Mouse (Mus musculus) frontal cortex, postnatal 14 days (tissue): Measurements from ENCODE around the gene Gm43518.
A peak's percentile ranks its signal among the peaks of the same experiment; 100 is the strongest.

Source experiments
- DNase-seq, 2 experiments: peaks; one replicate each; pipeline ENCODE4 v3.0.0; 2022; ENCODE audit warnings: low spot score in 2 of 2

Gm43518 gene

DNA sequence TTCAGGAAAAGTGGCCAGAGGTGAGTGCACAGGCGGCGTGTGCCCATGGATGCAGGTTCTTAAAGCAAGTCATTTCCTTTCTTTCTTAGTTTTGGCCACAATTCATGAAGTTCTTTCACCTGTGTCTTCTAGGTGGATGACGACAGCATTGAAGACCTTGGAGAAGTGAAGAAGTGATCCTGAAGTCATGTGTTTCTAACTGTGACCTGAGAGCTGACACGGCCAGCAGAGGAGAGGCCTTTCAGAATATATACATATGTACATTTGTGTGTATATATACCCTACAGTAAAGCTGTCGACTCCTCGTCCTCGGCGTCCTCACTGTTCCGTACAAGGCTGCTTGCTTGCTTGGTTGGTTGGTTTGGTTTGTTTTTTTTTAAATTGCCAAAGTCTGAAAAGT lies at the start of gene Gm43518:
Gm43518 (plus strand) TSS at position 301 of the 400 bp plus-strand sequence.
- DNase-seq, result no peak

DNA sequence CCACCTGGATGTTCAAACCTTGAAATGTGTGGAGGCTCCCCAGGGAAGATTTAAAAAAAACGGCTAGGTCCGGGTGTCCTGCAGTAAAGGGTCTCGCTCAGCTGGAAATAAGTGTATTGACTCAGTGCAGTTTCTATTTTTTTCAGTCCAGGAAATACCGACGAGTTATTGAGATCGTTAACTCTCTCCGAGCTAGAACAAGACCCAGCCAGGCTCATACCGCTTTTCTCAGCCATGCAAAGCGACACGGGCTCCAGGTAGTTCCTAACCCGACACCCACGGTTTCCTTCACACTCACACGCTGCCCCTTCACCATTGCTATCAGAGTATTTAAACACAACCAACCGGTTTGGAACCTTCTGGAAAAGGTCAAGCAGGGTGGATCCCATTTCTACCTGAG lies 49.2 kb upstream of the Gm43518 start:
- DNase-seq, result no peak

DNA sequence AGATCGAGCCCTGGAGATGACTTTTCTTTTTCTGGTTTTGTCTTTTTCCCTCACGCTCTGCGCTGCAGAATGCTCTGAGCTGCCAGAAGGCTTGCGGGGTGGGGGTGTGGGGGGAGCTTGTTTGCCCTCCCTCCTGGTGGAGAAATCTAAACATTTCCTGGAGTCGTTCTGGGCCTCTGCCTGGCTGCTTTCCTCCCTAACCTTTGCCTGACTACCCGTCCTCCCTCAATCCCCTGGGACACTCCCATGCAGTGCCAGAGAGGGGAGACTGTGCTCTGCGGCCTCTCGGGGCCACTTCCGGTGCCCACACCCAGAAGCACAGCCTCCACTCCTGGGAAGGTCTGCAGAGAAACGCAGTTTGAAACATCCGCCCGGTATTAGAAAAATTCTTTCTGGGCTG lies 47.3 kb upstream of the Gm43518 start, which contains the start of gene Hcar1:
Hcar1 (minus strand) TSS at position 93 of the 400 bp plus-strand sequence.
- no peak for DNase-seq

- DNase-seq, result no peak
These were observed 46.4 kb upstream of the Gm43518 start for GRCm38 (mm10) chr5:123880778-123881177.

DNA sequence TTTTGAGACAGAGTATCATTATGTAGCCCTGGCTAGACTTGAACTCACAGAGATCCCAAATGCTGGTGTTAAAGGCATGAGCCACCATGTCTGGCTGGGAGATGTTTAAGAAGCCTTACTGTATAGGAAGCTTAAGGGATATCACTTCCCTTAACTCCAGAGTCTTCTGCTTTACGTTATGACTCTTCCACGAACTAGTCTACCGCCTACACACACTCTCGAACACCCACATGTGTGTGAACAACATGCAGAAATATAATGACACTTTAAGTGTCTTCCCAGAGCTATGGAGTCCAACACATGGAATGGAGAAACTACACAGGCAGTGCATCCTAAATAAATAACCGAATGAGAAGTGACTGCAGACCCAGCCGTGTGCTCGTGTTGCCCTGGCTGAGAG lies 43.3 kb upstream of the Gm43518 start:
- no peak for DNase-seq

DNA sequence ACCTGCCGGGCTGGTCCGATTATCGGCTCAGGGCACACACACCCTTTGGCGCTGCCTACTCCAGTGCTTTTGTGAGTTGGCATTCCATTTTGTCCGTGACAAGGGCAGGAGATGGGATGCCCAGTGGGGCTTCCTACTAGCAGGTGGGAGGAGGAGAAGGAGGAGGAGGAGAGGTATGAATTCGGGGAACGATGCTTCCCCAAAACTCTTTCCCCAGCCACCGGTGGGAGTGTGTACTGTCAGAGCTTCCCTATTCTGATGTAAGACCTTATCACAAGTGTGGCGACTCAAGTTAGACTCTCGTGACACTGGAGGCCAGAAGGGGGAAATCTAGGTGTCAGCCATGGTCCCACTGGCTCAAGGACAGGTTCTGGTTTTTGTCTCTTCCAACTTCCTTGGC lies 42.9 kb upstream of the Gm43518 start:
- DNase-seq, result no peak

GRCm38 (mm10) chr5:123886365-123886764 lies 40.9 kb upstream of the Gm43518 start:
- DNase-seq, result no peak

DNA sequence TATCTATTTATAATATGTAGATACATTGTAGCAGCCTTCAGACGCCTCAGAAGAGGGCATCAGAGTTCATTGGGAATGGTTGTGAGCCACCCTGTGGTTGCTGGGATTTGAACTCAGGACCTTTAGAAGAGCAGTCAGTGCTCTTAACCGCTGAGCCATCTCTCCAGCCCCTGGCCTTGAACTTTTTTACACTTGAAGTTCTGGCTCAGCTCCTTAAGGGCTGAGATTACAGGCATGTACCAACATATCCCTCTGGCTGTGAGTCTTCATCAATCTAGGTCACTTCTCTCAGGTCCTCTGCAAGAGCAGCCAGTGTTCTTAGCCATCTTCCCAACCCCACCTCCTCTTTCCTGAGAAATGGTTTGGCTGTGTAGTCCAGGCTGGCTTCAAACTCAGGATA lies 36.9 kb upstream of the Gm43518 start:
- DNase-seq, result no peak

- no peak for DNase-seq
These were observed 36.2 kb upstream of the Gm43518 start for GRCm38 (mm10) chr5:123890987-123891386.

DNA sequence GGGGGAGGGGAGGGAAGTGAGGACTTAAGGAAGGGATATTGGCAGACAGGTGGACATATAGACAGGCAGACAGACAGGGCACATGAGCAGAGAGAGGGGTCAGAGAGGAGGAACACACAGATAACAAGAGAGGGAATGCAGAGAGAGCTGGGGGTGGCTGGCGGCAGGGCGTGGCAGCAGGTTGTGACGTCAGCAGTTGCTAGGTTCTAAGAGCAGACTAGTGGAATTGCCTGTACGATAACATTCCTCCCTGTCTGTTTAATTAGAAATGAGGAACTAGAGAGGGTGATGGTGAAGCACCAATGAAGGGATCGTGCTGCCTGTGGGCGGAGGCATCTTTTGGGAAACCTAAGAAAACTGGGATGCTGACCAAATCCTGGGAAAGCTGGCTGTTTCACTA lies 35.5 kb upstream of the Gm43518 start:
- no peak for DNase-seq

DNA sequence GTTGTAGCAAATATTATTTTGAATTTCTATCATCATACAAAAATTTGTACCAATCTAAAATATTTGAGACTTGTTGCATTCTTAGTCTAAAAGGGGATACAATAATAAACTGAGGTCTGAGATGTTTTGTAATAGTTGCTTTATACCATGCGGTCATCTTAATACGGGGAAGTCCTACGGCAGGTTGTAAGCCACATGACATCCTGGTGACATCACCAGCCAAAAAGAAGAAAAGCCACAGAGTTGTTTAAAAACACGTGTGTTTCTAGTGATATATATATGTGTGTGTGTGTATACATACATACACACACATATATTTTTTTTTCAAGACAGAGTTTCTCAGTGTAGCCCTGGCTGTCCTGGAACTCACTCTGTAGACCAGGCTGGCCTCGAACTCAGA lies 33.7 kb upstream of the Gm43518 start:
- DNase-seq, result no peak

GRCm38 (mm10) chr5:123896395-123896794 lies 30.8 kb upstream of the Gm43518 start:
- DNase-seq, result no peak

GRCm38 (mm10) chr5:123897352-123897751 lies 29.9 kb upstream of the Gm43518 start:
- DNase-seq, result no peak

DNA sequence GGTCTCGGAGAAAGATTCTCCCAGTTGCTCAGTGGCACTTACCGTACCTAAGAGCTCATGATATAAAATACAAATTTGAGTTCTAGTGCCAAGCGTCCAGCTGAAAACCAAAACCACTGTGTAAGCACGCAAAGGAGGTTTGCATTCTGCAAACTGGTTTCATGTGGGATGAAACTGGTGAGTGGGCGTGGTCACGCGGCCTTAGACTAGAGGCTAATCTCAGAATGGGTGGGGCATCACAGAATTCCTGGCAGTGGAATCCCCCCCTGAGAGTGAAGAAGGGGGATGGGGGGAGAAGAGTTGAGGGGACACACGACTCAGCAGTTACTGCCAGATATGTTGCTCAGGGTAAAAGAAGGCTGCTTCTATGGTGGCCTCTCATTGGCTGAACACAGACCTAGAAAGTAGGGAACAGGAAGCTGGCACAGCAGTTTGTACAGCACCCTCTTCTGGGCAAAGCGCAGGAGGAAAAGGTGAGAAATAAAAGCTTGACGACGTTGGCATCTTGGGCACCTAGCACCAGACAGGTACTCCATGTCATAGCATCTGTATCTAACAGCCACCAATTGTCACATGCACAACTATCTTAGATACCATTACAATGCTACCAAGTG lies 23.1 kb upstream of the Gm43518 start:
- DNase-seq, result no peak

GRCm38 (mm10) chr5:123906146-123906975 lies 20.9 kb upstream of the Gm43518 start:
- DNase-seq, result no peak

DNA sequence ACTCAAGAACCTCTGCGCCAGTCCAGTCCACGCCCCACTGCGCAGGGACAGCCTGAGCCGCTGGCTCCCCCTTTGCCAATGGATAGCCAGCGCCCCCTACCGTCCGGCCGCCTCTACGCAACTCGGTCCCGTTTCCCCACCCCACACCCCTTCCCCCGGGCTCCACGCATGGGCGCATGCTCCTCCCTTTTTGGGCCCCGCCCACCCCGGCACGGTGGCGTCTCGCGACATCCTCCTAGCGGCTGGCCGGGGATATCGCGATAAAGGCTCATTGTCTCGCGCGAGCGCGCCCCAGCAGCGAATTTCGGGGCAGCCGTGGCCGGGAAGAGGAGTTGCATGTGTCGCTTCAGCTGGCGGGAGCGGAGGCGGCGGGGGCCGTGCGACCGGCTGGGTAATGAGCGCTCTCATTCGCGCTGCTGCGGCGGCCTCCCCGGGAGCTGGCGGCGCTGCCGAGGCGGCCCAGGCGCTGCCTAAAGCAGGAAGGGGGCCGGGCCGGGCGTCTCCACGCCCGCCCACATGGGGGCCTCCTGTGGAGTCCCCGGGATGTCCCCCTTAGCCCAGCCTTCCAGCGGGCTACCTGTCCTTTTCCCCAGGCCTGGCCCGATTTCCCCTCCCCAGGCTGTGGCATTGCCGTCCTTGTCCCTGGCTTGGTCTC lies 20.1 kb upstream of the Gm43518 start, which contains the start of gene Denr:
Denr (plus strand) TSS at position 200 of the 655 bp plus-strand sequence.
- peak; percentile 95 to 99 for DNase-seq

DNA sequence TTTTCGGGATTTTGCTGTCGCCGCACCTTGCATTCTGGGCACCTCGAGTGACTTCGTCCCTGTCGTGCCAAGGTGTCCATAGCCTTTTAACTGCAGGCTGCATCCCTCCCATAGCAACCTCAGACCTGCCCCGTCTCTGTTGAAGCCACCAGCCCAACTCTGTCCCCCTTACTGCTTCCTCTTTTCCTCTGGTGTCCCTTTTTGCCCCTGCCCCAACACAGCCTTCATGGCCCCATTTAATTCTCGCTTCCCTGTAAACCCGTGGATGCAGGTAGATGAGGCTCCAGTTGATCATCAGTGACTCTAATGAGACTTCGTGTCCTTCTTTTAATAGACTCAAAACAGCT lies 19.6 kb upstream of the Gm43518 start:
- no peak for DNase-seq

DNA sequence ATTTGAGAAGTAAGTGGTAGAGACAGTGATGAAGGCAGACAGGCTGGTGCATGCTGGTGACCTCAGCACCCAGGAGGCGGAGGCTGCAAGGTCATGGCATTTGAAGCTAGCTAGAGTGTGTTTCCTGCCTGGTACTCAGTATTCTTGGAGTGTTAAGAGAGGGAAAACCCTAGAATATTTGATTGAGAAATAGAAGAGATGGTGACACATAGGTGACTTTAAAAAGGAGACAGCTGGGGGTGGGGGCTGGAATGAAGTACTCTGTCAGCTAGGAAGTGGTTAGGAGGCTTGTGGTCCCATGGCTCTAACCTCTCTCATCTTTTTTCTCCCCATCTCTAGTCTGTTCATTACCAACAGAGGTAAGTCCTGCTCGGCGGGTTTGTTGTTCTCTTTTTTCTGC lies 12.4 kb upstream of the Gm43518 start:
- no peak for DNase-seq

GRCm38 (mm10) chr5:123922112-123922511 lies 5.1 kb upstream of the Gm43518 start:
- DNase-seq, result no peak

- peak; percentile 84 to 87 for DNase-seq
These were observed 3.3 kb downstream of the Gm43518 start, which contains the start of gene Ccdc62 for GRCm38 (mm10) chr5:123930508-123930989. Ccdc62 (plus strand) TSS chr5:123930679.

DNA sequence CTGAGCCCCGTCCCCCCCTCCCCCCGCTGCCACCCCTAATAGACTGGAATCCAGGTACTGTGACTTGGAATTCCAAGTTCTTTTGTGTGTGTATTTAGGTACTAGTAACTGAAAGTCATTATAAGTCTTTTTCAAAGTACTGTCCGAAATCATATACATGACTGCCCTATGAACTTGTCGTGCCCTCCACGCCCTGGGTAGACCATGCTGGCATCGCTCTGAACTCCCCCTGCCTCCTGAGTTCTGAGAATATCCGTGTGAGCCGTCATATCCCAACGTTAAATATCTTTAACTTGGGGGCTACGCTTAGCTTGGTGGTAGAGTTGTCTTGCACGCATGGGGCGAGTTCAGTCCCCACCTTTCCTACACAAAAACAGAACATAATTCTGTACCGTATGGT lies 3.9 kb downstream of the Gm43518 start:
- DNase-seq, result no peak

DNA sequence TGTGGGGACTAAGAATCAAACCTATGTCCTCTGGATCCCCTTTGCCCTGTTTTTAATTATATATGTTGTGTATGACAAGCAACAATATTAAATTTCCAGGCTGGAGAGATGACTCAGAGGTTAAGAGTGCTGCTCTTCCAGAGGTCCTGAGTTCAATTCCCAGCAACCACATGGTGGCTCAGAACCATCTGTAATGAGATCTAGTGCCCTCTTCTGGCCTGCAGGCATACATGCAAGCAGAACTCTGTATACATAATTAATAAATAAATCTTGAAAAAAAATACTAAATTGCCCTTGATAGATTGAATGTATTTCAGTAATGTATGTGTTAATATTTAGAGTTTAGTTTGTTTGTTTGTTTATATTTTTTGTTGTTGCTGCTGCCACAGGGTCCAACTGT lies 5.7 kb downstream of the Gm43518 start:
- no peak for DNase-seq

GRCm38 (mm10) chr5:123933556-123933955 lies 6.3 kb downstream of the Gm43518 start:
- DNase-seq, result no peak
